Mouse (Mus musculus) v-Abl transformed pro-B cells (cell line): ENCODE measurements around the gene Hus1.

Source experiments
- in situ Hi-C, 2 experiments: fragments of 400-800 bp; cut with MboI; formaldehyde crosslinking; loops; one replicate each; pipeline ENCODE4 v1.15.1; 2025; ENCODE audit not compliant: unreplicated experiment in 2 of 2

Hus1 gene

DNA sequence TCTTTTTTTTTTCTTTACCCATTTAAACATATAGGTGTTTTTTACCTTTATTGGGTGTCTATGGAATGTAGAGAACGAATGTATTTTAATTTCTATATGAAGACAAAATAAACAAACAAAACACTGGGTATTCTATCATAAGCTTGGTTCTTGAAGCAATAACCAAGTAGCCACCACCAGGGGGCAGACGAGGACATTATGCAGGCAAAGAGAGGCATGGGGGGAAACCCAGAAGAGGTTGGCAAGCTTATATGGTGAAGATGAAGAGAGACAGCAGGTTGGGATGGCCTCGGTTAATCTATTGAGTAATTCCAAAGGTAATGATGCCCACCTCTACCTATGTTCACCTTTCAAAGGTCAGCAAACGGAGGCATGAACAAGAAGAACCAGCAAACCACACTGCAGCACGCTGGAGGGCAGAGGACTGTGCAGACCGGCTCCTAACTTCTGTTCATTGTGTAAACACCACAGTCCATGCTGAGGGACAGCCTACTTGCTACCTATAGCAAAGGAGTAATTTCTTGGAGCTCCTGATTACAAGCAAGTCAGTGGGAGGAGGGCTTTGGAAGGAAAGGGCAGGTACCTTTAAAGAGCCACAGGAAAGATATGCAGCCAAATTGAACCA lies 27.6 kb downstream of the Hus1 start:
- in situ Hi-C loops = loop anchor here in 1 of 2 experiments (5.0 kb wide), 1 partner anchor 154 kb away; no protein-coding TSS in a partner anchor

DNA sequence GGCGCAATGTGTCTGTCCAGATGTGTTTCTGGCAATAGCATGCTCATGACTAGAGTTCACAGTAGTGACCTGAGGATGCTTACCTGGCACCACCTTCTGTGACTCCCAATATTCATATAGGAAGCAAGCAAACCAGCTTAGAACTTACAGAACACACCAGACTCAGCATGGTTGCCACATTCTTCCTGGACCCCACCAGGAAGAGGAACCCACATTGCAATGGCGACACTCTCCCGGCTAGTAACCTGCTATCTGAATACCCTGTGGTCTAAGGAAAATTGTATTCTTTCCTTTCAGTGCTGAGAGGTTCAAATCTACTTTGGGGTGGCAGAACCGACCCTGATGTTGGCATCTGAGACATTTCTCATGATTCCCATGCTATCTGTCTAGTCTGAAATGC lies 32.8 kb downstream of the Hus1 start:
- in situ Hi-C loops = no loop called here

DNA sequence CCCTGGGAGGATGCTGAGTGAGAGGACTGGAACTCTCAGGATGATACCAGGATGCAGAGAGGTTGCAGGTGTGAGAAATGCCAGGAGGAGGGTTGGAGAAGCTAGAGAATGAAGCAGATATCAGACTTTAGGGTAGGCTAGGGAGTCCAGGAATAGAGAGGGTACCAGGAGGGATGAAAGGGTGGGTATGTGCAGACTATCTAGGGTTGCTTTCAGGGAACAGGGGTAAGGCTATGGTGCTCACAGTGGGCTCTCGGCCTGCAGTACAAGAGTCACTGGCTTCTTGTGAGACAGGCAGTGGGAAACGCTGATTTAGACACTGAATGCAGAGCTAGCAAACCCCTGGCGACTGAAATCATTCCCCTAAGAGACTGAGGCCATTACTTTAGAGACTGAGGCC lies 37.8 kb downstream of the Hus1 start, which contains the start of gene Pkd1l1:
Gene Pkd1l1 (minus strand): TSS at position 101 of the 400 bp plus-strand sequence.
- in situ Hi-C loops = no loop called here

DNA sequence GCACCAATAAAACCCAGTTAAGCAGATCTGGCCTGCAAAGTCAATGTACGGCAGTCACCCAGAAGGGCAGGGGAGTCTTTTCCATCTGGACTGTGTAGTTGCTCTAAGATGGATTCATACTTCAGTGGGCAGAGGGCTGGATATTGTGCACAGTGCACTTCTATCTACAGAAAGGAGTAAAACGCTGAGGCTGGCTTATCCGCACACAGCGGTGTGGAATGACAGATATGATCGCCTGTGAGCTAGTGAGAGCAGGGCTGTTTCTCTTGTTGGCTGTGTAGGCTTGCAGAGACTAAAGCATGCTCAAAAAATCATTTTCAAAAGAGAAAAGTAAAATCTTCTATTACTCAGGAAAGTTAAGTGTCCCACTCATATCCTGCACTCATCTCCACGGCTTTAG lies 38.9 kb downstream of the Hus1 start:
- in situ Hi-C loops = no loop called here

DNA sequence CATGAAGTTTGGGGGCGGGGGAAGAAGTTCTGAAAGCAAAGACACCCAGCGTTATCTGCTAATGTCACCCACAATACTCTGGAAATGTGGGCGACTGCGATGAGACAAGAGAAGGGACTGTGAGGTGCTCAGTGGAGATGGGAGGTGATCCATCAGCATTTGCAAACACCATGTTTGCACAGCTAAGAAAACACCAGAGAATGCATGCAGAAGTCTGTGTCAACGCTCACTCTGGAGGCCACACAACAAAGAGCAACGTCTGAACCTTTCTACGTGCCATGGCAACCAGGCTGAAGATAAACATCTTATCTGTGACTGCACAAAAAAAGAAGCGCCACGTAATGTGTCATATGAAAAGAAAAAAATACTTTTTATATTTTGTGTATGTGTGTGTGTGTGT lies 40.5 kb downstream of the Hus1 start:
- in situ Hi-C loops = no loop called here

DNA sequence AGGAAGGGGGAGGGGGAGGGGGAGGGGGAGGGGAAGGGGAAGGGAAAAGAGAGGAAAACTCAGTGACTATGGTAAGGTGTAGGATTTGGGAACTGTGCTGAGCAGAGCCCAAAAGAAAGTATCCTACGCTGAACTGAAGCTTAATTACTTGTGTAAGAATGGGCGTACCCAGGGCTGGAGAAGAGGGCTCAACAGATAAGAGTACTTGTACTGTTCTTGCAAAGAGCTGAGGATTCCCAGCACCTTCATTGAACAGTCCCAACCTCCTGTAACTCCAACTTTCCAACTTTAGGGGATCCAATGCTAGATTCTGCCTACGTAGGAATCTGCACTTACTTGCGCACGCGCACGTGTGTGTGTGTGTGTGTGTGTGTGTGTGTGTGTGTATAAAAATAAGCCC lies 42.9 kb downstream of the Hus1 start:
- in situ Hi-C loops = no loop called here

DNA sequence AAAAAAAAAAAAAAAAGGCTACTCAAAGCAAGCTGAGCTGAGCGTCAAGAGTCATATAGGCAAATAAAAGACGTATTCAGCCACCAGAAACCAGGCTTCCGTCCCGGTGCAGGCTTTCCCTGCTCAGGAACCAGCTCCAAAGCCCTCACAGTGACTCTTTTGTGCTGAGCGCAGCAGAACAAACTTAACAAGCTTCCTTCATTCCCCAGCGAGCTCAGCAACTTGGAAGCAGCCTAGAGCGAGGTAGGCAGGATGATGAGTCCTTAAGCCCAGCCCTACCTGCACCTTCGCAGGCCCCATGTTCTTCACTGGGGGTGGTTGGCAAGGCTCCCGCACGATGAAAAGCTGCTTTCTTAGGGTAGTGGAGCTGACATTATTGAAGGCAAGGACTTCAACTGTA lies 52.4 kb downstream of the Hus1 start:
- in situ Hi-C loops = loop anchor here in 1 of 2 experiments (10.0 kb wide), 1 partner anchor 534 kb away; no protein-coding TSS in a partner anchor

DNA sequence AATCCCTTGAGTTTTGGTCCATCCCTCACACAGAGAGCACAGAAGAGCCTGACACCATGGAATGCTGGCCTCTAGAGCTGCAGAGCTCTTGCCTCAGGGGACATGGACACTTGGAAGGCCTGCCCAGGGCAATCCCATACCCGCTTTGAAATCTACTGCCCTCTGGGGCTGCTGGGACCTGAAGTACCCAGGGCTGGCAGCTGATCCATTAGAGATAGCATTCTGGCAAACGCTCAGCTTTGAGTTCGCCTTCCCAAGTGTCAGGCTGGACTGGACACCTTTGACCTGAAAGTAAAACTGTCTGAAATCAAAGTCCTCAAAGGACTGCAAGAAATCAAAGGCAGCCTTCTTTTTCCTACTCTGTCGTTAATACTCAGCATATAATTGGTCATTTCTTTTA lies 52.9 kb downstream of the Hus1 start:
- in situ Hi-C loops = loop anchor here in 1 of 2 experiments (10.0 kb wide), 1 partner anchor 533 kb away; no protein-coding TSS in a partner anchor

DNA sequence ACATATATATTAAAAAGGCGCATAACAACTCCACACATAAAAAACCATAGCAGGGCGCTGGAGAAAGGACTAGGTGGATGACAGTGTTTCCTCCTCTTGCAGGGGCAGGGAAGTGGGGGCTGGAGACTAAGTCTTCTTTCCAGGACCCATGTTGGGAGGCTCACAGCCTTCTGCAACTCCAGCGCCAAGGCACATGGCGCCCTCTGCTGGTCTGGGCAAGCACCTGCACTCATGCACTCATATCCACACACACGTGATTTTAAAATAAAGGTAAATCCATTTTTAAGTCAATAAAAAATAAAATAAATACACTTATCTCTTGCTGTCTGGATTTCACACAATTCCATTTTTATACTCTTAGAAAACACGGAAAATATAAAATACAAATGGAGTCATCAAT lies 54.0 kb downstream of the Hus1 start:
- in situ Hi-C loops = loop anchor here in 1 of 2 experiments (10.0 kb wide), 1 partner anchor 532 kb away; no protein-coding TSS in a partner anchor

DNA sequence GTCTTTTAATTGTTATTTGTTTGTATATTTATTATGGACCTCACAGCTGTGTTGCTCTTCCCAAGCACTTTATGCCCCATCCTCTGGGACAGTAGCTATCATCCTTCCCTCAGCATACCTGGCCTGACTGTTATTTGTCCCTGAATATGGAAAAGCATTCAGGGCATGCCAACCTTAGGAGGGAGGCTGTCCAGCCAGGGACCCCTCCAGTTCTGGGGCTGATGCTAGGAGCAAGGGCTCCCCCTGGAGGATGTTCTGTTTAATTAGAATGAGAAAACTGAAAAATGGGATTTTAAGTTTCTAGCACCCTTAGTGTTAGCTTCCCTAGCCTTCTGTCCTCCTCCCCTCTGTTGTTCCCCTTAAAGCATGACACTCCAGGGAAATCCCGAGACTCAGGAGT lies 55.3 kb downstream of the Hus1 start:
- in situ Hi-C loops = loop anchor here in 1 of 2 experiments (10.0 kb wide), 1 partner anchor 531 kb away; no protein-coding TSS in a partner anchor

DNA sequence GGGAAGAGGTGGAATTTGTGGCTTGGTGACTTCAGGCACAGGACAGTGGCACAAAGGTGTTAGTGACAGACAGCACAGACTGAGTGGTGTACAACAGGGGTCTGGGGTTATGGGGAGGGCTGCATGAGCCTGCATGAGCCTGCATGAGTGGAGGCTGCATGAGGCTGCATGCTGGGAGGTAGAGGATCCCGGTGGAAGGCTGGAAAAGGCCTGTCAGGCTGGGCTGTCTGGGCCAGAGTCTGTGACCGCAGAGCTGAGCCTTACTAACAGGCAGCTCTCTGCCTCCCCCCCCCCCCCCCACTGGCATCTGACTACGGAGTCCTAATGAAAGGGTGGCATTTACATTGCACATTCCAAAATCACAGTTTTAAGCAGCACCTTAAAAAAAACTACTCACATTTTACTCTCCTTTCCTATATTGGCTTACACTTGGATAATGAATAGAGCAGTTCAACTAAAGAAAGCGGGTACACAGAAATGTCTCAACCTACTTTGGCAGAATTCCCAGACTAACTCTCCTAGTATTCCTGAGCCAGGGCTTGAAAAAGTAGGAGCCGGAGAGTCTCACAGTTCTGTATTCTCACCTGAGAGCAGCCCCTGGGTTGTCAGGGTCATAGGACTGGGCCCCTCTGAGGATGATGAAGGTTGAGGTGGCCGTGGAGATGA lies 61.1 kb downstream of the Hus1 start:
- in situ Hi-C loops = loop anchor here (5.0 to 10.0 kb wide), 4 partner anchors 85 to 525 kb away; no protein-coding TSS in a partner anchor

DNA sequence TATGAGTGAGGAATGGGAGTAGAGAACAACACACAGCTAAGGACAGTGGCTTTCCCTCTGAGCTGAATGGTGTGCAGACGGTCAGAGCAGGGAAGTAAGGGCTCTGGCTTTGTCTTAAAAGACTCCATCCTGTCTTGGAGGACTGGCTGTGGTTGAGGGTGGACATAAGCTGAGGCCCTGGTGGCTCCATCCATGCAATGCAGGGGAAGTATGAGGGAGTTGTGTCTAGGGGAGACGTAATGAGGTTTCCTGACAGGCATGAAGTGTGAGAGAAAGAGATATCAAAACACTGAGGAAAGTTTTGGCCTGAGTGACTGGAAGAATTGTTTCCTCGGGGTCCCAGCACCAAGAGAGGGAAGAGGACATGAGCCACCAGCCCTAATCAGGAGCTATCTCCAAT lies 62.1 kb downstream of the Hus1 start:
- in situ Hi-C loops = loop anchor here in 1 of 2 experiments (10.0 kb wide), 2 partner anchors 84 to 414 kb away; no protein-coding TSS in a partner anchor

DNA sequence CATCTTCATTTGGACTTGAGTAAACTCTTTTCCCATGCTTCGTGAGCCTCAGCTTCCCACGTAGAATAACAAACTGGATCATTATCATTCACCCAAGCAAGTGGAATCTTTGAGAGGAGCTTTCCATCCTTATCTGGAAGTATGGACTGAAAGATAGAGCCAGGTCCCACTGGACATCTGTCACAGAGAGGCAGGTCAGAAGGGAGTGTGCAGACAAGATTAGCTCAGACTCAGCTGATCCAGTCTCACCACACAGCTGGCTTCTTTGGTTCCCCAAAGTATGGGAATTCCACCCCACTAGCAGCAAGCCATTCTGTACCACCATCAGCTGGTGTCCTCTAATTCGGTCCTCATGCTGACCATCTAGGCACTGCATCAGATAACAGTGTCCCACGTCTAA lies 66.9 kb downstream of the Hus1 start:
- in situ Hi-C loops = loop anchor here in 1 of 2 experiments (10.0 kb wide), 2 partner anchors 79 to 409 kb away; no protein-coding TSS in a partner anchor
